Mouse (Mus musculus) C2C12 (cell line): ENCODE data around the gene Rangrf.

Experiments used
- CTCF ChIP-seq: IDR thresholded peaks from one replicate; pipeline ENCODE4 v1.5.1; 2011; ENCODE audit not compliant: control insufficient read depth, insufficient read depth, insufficient read length
- FOSL1 ChIP-seq: IDR thresholded peaks from one replicate; pipeline ENCODE4 v1.8.0; 2011; ENCODE audit warnings: mild to moderate bottlenecking, low read length; ENCODE audit not compliant: poor library complexity, insufficient read depth, severe bottlenecking
- MAX ChIP-seq: IDR thresholded peaks from one replicate; pipeline ENCODE4 v1.6.1; 2011; ENCODE audit warnings: mild to moderate bottlenecking, control low read depth
- MYOD1 ChIP-seq: IDR thresholded peaks from one replicate; pipeline ENCODE4 v1.6.1; 2011; ENCODE audit warnings: low read depth; ENCODE audit not compliant: control insufficient read depth, insufficient read length
- MYOG ChIP-seq: IDR thresholded peaks from one replicate; pipeline ENCODE4 v1.6.1; 2011; ENCODE audit not compliant: control insufficient read depth, insufficient read length; ENCODE audit errors: extremely low read depth
- USF1 ChIP-seq: IDR thresholded peaks from one replicate; pipeline ENCODE4 v1.6.1; 2011; ENCODE audit warnings: low read depth, mild to moderate bottlenecking, control low read depth, moderate library complexity

DNA sequence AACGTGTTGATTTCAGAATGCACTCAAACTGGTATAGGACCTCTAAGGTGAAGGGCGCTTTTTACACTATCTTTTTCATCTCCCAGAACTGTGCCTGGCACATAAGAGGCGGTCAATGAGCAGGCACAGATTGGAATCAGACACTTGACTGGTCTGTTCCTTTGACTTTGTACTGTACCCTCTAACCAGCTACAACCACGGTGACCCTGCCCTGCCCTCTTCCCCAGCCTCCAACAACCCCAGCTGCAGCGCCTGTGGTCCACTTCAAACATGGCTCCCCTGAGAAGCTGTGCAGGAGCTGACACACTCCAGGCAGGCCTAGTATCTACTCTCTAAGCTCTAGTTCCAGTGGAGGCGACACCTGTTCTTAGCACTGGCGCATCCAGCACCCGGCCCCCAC is 32.3 kb downstream of the Rangrf start:
- TF ChIP-seq MYOD1 (no peak), CTCF (no peak), USF1 (no peak), MYOG (no peak), MAX (no peak), FOSL1 (no peak)
